Mouse (Mus musculus) frontal cortex, adult 2 months (tissue): ENCODE results near the gene Las1l. TPM values are rescaled to one million over a fixed set of nuclear protein-coding genes. Genes with fewer than 3 reads are reported as not detected.
"Not testable (repeated sequence)": the region's sequence is repeated elsewhere in the genome, so short reads cannot be mapped to it uniquely, and the experiment has no call there.

ENCODE experiments used
- DNase-seq, 2 experiments: peaks; one replicate each; pipeline ENCODE4 v3.0.0; 2022; ENCODE audit warnings: low spot score in 1 of 2; ENCODE audit errors: extremely low spot score in 1 of 2
- polyA plus RNA-seq: library from polyadenylated mRNA; depleted of rRNA; stranded (reverse); fragments of >200 nt; gene quantifications from 2 replicates; pipeline ENCODE4 v1.2.3, GENCODE M21; 2012; rRNA removed

Gene Las1l
- 76.2 and 78.0 TPM in 2 replicates for polyA plus RNA-seq

- peak; percentile 91 to 94 for DNase-seq
Measured at GRCm38 (mm10) chrX:95956497-95957293, at the start of gene Las1l. Las1l (minus strand) TSS chrX:95956962.

DNA sequence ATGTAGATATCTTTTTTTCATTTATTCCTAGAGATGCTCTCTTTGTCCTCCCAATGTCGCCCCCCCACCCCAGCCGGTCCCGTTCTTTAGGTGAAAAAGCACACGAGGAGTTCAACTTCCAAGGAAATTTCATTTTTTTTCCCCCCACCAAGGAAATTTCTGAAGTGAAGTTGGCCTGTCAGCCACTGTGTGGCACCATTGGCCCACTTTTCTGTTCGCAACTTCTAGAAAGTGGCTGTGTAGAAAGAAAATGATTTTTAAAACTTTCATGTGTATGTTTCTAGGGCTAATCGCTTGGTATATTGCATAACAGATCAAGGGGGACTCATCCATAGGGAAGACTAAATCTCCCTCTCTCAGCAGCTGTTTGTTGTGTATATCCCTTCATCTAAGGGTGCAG is 49.6 kb upstream of the Las1l start:
- peak in 1 of 2 experiments; percentile 19 for DNase-seq

GRCm38 (mm10) chrX:95999601-96000000 is 42.8 kb upstream of the Las1l start:
- DNase-seq: no peak

GRCm38 (mm10) chrX:95993206-95993605 is 36.4 kb upstream of the Las1l start:
- no peak for DNase-seq

DNA sequence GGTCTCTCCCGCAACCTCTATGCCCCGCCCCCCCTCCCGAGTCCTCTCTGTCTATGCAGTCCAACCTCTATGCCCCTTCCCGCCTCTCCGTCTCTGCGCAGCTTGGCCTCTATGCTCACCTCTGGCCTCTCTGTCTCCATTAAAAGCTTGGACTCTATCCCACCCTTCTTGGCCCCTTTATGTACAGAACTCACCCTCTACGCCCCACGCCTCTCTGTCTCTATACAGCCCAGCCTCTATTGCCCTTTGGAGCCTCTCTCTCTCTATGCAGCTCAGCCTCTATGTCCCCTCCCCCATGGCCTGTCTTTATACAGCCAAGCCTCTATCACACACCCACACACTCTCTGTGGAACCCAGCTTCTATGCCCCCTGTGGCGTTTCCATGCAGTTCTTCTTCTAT is 13.2 kb upstream of the Las1l start:
- DNase-seq: no peak

GRCm38 (mm10) chrX:95969116-95969515 is 12.4 kb upstream of the Las1l start:
- DNase-seq: no peak

DNA sequence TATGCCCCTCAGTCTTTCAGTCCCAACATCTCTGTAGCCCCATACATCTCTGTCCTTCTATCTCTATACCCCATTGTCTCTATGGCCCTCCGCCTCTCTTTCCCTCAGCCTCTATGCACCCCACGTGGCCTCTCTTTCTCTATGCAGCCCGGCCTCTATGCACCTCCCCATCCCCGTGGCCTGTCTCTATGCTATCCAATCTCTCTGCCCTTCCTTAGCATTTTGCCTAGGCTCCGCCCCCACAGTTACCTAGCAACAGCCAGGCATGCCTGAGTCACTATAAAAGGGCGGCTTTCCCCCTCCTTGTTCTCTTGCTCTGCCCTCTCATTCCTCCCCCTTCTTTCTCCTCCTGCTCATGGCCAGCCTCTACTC is 11.8 kb upstream of the Las1l start:
- peak; percentile 64 to 74 for DNase-seq

DNA sequence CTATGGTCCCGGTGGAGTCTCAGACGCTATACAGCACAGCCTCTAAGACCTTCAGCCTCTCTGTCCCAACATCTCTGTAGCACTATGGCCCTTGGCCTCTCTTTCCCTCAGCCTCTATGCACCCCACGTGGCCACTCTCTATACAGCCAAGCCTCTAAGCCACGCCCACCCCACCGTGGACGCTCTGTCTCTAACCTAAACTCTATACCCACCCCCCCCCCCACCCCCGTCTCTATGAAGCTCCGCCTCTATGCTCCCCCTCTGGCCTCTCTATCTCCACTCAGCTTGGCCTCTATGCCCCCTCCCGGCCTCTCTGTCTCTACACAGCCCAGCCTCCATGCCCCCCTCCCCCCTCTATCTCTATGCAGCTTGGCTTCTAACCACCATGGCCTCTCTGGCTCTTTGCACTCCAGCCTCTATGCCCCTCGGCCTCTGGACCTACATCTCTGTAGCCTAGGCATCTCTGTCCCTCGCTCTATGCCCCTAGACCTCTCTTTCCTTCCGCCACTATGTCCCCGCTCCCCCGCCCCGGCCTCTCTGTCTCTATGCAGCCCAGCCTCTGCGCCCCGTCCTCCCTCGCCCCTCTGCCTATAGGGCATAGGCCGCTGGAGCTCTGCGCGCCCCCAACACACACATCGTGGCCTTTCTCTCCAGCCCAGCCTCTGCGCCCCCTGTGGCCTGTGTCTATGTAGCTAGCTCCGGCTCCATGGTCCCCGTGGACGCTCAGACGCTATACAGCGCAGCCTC is 11.3 kb upstream of the Las1l start:
- peak in 1 of 2 experiments; percentile 18 for DNase-seq

GRCm38 (mm10) chrX:95965036-95965435 is 8.3 kb upstream of the Las1l start:
- DNase-seq: no peak

DNA sequence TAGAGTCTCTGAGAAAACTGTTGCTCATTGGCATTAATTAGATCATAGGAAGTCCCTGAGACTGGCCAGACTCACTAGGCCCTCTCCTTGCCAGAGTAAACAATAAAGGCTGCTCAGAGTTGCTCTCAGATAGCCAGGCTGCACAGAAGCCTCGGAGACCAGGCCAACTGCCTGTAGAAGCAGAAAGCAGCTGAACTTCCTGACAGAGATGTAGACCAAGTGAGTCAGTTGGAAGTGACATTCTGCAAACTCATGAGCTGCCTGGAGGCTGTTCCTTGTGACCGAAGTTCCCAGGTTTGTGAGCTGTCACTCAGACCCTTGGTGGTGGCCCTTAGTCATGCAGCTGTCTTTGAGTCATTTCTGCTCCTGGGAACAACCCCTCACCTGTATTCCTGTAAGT is 6.6 kb upstream of the Las1l start:
- DNase-seq: no peak

GRCm38 (mm10) chrX:95957461-95957860 is 699 bp upstream of the Las1l start:
- not testable (repeated sequence) for DNase-seq

DNA sequence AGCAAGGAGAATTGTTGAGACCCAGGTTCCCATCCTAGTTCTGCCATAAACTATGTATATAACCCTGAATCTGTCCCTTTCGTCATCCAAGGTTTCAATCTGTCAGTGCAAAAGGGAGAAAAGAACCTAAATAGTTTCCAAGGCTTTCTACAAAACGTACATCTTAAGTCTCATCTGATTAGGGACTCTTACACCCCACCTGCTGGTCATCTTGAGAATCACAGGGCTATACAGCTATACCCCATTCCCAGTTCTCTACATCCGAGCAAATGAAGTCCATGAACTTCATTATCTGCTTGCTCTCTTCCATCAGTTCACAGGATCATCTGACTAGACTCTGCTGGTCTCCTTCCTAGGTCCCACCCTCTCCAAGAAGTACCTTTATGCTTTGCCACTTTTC is 6.0 kb downstream of the Las1l start:
- DNase-seq: peak in 1 of 2 experiments; percentile 64

- DNase-seq: no peak
Measured at GRCm38 (mm10) chrX:95948135-95948534, 8.6 kb downstream of the Las1l start.

- DNase-seq: no peak
Measured at GRCm38 (mm10) chrX:95945496-95945895, 11.3 kb downstream of the Las1l start.

DNA sequence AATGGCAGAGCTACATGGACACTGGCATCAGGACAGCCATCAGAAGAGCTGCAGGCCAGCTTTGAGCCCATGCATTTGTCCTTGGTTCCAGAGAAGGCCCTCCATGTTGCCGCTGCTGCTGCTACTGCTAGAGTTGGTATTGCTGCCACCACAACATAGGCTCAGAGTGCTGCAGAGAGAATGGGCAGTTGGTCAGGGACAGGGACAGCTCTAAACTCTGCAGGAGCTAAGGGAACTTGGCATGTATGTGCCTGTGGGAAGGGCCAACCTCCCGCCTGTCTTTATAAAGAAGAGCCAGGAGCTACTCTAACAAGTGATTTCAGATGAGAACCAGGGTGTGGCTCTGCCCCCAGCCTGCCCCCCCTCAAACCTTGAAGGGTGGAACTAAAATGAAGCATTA is 21.3 kb downstream of the Las1l start:
- DNase-seq: no peak

- DNase-seq: no peak
Measured at GRCm38 (mm10) chrX:95902716-95903115, 54.0 kb downstream of the Las1l start.

Other genes starting within 250 kb of the Las1l start
- gene Zc3h12b, start 245.3 kb downstream of the Las1l start, polyA plus RNA-seq: 9.9 TPM in 2 replicates
- 21.4 and 23.5 TPM in 2 replicates for gene Msn, start 139.1 kb upstream of the Las1l start, polyA plus RNA-seq